Mouse (Mus musculus) lung, postnatal 36 days (tissue): ENCODE data around the gene AY074887.
"Not testable (repeated sequence)": the region's sequence is repeated elsewhere in the genome, so short reads cannot be mapped to it uniquely, and the experiment has no call there.

Experiments
- DNase-seq: peaks from one replicate; pipeline ENCODE4 v3.0.0; 2022; ENCODE audit warnings: mixed read lengths

AY074887 gene

DNA sequence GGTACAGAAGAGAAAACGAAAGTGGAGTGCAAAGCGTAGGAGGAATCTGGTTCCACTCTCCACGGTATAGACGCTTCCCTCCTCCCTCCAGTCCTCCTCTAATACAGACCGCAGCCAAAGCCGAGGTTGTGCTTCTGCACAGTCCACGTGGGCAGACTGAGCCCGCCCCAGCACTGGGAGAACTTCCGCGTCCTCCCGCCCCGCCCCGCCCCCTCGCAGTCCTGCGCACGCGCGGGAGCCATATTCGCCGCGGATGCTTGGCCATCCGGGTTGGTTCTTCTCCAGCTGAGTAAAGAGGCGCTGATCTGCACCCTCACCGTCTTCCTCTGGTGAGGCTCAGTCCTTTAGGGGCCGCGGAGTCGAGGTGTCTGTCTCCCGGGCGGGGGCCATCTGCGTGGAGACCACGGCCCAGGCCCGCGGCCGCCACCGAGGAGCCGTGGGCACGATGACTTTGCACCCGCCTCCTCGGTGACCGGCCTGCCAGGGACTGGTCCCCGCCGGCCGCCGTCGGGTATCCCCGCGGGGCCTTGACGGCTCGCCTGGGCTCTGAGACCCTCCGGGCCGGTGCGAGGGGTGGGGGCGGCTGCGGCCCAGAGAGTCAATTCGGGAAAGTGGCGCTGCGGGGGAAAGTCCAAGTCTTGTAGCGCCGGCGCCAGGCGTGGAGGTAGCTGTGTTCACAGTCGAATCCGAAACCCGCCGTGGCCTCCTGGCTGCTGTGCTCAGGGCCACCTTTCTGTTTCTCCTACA is at the start of gene AY074887, which contains the start of gene Psma4:
AY074887 (minus strand) TSS at position 424 of the 747 bp plus-strand sequence.
Psma4 (plus strand) TSS at position 216 of the 747 bp plus-strand sequence.
- peak; percentile 94 for DNase-seq

DNA sequence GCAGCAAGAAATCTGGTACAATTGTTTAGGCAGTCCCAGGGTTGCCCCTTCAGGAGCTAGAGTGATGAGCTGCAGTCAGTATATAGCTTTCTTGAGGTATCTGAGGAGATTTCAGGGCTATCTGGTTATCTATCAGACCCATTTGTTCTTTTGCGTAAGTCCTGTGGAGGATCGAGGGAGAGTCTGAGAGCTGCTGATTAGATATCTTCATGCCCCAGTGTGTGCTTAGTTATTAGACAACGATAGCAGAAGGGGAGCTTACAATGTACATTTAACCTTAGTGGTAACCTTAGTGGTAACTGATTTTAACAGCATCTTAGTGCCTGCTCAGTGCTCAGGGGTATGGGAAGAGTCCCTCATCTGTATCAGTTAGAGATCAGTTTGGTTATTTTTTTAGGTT is 44.8 kb upstream of the AY074887 start:
- DNase-seq, result no peak

DNA sequence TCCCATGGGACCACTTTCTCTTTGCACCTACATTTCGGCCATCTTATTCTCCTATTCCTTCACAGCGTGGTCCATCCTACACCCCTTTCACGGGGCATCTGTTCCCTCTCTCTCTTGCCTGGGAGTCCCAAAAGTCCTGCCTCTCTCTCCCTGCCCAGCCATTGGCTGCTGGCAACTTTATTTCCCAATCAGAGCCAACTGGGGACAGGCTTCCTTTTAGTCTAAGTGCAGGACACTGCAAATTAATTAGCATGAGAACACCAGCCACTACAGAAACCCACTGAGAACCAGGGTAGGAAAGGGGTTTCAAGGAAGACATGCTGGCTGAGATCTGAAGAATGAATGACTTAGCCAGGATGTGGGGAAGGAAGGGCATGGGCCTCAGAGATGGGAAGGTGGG is 43.6 kb upstream of the AY074887 start:
- no peak for DNase-seq

DNA sequence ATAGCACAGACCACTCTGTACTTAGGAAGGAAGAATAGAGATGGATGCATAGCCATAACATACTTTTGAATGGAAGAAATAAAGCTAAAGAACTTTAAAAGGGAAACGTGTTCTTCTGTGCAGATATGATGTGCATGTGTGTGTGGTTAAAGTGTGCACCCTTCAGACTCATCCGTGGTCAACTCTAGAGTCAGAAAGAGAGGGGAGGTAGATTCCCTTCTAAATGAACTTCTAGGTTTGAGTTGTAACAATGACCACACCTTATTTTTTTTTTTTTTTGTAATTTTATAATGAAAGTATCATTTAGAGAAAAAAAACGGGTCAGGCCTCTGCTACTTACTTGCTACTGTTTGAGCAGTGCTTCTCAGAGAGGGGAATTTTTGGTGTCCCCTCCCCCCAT is 39.6 kb upstream of the AY074887 start:
- DNase-seq, result no peak

DNA sequence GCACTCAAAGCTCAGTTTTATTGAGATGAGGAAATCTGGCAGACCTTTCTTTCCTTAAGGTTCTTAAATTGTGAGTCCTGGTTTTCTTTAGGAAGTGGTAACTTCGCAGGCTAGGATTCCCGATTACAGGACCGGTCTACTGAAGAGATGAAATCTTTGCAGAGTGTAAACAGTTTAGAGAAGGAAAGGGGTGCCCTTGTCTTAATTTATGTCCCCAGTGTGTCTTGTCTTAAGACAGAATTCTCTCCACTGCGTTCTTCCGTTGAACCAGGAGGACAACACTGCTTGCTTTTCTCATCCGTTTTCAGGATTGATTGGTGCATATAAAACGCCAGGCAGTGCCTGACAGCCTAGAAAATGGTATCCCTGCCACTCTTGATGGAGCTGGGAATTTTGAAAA is 31.6 kb upstream of the AY074887 start:
- DNase-seq, result no peak

DNA sequence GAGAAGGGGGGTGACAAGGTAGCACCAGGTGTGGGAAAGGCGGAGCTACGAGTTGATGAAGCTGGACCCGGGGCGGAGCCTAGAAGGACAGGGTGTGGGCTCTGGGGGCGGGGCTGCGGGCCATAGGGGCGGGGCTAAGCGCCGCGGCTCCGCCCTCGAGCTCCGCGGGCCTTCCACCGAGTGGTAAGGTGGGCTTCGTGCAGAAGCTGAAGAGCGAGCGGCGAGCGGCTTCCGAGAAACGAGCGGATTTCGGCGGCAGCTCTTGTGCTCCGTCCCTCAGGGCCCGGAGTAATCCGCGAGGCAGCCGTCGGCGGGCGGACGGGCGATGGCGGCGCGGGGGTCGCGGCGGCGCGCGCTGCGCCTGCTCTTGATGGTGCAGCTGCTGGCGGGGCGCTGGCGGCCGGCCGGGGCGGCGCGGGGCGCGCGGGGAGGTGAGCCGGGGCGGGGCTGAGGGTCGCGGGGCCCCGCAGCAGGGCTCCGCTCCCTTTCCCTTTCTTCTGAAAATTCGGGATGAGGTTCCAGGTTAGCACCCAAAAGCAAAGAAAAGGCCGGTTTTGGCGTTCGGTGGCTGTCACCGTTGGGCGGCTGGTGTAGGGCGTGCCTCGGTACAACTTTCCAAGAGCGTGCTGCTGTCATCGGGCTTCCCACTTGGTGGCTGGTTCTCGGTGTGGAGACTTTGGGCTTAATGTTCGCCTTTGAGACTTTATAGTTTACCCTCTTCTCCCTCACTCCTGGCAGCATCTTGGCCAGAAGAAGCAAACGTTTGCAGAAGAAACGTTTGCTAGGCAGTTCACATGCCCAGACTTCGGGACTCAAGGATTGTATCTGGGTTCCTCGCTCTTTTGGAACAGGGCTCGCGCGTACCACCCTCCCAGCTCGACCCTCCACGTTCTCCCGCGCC is 30.7 kb upstream of the AY074887 start:
- peak; percentile 52 for DNase-seq

DNA sequence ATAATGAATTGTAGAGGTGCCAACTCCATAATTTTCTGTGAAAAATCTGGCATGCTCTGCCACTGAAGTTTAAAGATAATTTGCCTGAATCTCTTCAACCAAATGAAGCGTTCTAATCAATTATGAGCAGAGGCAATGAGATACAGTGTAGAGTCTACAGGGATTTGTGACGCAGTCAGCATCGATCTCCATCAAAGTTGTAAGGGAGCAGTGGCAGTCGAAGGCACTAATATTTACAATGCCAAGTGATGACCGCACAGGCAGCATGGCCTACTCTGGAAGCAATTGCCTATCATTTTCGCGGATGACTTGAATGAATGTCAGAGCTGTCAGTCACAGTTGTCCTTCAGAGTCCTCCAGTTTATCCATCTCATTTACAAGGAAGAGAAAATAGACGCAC is 29.9 kb upstream of the AY074887 start, which contains the start of gene Chrna5:
Chrna5 (plus strand) TSS at position 207 of the 400 bp plus-strand sequence.
- DNase-seq, result no peak

DNA sequence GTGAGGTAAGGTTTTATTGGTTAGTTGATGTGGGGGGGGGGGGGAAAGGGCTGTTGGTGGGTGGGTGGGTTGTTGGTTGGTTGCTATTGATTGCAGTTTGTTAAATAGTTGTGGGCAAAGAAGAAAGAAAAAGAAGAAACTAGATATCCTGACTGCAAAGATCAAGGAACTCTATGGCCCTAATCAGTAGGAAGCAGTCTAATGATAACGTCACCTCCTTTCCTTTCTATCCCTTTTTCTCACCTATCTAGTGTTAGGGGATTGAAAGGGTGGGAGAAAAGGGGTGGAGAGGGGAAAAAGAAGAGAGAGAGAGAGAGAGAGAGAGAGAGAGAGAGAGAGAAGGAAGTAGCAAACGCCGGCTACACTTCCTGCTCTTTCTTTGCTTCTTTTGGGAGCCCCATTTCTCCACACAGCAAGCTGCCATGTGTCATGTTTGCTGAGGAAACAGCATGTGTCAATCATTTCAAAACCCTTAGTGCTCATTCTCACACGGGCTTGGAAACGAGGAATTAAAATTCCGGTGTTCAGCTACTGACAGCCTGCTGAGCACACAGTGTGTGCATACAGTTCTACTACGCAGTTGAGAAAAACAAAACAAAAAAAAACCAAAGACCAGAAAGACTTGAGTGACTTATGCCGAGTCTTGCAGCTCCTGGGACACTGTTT is 19.3 kb upstream of the AY074887 start:
- DNase-seq, result no peak

DNA sequence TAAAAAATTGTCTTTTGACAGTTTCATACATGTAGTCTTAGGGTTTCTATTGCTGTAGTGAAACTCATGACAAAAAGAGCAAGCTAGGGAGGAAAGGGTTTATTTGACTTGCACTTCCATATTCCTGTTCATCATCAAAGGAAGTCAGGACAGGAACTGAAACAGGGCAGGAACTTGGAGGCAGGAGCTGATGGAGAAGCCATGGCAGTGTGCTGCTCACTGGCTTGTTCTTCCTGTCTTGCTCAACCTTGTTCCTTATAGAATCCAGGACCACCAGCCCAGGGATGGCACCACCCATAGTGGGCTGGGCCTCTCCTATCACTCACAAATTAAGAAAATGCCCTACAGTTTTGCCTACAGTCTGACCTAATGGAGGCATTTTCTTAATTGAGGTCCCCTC is 12.9 kb upstream of the AY074887 start:
- no peak for DNase-seq

DNA sequence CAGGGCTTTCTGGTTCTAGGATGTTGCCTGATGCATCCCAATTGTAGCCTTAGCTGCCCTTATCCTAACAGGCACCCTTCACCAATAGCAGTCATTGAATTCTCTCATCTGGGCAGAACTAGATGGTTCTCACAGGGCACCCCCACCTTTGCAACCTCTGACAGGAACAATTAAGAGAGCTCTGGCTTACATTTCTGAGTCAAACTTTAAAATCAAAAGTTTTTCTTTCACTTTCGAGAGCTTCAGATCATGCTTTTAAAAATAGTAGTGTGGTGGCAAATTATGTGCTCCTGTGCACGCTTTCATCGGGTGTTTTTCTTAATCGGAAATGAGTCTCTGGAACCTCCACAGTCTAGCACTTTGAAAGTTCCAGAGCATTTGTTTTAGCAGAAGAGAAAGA is 10.3 kb upstream of the AY074887 start:
- no peak for DNase-seq

DNA sequence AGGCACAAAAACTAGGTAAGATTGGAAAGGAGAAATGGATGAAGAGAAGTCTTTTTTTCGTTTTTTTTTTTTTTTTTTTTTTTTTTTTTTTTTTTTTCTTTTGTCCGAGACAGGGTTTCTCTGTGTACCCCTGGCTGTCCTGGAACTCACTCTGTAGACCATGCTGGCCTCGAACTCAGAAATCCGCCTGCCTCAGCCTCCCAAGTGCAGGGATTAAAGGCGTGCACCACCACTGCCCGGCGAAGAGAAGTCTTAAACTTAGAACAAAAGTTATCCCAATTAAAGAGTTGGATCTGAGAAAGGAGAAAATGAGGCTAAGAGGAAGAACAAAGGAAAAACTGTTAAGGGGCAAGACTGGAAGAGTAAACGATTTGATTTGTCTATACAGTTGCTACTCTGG is 636 bp downstream of the AY074887 start:
- DNase-seq, result not testable (repeated sequence)

DNA sequence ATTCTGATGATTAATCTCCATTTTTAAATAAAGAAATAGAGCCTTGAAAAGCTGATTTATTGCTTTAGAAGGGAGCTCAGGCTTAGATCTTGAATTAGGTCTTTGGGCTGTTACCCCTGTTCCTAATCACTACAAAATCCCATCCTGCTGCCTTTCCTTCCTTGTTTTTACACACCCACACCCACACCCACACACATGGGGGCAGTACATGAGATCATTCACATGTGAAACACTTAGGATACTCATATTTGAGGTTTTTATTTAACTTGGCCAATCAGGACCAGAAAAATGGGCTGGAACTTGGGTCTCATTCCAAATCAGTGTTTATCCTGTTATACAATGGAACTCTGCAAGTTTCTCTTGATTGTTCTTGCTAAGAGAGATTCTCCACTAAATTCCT is 1.3 kb downstream of the AY074887 start:
- peak; percentile 15 for DNase-seq

DNA sequence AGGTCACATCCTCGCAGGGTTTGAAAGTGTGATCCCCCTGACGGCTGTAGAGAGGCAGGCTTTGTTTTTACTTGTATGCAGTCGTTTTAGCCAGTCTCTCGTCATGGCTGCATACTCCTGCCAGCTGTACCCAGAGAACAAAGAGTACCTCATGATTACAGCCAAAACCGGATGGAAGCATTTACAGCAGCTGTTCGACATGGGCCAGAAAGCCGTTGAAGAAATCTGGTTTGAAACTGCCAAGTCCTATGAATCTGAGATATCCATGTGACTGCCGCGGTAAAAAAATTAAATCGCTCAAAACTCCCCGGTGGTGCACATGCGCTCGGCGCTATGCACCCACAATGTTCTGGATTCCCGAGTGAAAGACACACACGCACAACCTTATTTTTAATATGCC is 4.5 kb downstream of the AY074887 start:
- DNase-seq, result no peak

DNA sequence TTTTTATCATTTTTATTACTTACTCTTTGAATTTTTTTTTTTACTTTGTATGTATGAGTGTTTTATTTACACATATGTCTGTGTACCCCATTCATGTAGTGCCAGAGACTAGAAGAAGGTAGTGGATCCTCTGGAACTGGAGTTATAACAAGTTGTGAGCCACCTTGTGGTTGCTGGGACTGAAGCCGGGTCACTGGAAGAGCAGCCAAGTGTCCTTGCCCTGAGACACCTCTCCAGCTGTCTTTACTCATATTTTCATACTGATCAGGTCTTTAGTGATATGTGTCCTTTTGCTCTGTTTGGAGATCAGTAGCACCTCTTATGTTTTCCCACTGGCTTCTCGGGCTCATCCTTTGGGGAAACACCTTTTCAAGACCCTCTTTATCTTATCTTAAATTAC is 6.3 kb downstream of the AY074887 start:
- no peak for DNase-seq

DNA sequence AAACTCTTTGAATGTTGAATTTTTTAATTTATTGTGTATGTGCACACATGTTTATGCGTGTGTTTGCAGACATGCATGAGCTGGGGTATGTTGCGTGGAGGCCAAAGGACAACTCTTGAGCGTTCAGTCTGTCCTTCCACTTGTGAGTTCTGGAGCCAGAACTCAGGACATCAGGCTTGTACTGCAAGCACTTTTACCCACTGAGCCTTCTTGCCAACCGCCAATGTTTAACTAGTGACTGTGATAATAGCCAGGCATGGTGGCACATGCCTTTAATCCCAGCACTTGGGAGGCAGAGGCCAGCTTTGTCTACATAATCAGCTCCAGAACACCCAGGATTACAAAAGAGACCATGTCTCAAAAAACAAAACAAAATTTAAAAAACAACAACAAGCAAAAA is 8.7 kb downstream of the AY074887 start:
- no peak for DNase-seq

DNA sequence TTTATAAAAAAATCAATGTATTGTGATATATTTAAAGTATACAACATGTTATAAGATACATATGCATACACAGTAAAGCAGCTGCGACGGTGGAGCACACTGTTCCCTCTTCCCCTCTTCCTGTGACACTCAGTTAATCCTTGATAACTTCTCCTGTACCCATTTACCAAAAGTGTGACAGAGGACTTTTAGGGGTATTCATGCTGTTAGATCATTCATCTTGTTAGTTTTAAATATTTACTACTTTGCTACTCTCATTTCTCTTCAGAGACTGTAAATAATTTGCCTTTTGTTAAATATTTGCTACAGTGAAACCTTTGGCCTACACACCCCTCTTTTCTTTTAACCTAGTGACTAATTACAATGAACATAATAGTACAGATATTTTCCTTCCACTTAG is 18.4 kb downstream of the AY074887 start:
- no peak for DNase-seq

DNA sequence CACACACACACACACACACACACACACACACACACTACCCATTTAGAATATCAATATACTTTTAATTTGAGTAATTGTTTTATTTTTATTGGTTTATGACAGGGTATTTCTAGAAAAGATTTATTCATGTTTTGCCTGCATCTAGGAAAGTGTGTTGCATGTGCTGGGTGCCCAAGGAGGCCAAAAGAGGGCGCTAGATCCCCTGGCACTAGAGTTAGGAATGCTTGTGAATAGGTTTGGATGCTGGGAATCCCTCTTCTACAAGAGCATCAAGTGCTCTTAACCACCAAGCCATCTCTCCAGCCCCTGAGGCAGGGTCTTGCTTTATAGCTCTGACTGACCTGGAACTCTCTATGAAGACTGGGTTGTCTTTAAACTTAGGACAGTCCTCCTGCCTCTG is 19.0 kb downstream of the AY074887 start:
- no peak for DNase-seq

DNA sequence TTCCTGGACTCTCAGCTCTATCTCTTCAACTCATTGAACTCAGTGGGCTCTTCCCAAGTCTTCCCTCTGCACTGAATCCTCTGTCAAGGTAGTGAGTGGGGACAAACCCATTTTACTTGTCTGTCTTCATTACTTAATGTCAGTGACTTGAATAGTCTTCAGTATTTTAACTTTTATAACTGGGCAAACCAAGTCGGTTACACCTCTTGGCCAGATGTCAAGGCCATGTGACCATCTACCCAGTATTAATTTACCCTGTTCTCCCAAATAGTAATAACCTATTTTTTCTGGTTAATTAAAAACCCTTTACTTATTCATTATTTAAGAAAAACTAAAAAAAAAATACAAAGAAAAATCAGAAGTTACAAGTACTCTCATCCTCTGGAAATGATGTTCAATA is 20.1 kb downstream of the AY074887 start:
- DNase-seq, result no peak

DNA sequence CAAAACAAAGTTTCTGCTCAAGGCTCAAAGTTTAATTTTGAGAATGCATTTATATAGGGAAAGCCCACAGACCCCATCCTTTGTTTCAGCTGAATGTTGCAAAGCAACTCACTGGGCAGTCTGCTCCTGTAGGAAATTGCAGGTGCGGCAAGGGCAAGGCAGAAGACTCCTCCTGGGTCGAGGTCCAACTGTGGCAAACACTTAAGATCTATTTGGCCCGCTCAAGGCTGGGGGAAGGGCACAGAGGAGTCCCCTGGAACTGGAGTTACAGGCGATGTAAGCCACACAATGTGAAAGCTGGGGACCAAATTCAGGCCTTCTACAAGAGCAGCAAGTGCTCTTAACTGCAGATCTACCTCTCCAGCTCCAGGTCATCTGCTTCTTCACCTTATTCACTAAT is 30.9 kb downstream of the AY074887 start:
- no peak for DNase-seq

DNA sequence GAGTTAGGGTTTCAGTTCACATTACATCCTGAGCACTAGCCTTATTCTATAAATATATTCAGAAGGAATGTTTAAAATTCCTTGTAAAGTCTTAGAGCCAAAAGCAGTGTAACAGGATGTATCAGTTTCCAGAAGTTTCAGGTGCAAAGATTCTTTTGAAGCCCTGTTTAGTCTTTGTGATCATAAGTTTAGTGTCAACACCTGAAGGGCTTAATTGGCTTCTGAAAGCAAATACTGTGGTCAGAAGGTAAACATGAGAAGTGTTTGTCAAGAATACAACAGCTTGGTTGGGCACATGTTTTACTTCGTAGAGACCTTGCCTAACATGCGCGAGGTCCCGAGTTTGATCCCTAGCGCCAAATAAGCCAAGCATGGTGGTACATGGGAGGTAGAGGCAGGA is 32.0 kb downstream of the AY074887 start:
- DNase-seq, result peak; percentile 58

DNA sequence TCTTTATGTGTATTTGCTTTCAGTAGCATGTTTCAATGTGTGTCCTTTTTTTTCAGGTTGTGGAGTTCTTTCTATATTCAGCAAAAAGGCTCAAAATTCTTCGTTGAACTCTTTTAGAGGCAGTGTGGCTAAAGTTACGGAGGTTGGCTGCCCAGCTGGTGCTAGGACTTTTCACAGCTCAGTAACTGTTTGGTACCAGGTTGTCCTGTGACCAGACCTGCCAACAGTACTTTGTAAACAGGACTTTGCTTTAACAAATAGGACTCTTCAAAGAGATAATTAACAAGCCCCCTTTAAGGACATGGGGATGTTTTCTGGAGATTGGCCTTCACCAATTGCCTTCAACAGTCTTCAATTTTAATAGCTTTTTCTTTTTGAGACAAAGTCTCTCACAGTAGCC is 32.6 kb downstream of the AY074887 start:
- DNase-seq, result no peak

DNA sequence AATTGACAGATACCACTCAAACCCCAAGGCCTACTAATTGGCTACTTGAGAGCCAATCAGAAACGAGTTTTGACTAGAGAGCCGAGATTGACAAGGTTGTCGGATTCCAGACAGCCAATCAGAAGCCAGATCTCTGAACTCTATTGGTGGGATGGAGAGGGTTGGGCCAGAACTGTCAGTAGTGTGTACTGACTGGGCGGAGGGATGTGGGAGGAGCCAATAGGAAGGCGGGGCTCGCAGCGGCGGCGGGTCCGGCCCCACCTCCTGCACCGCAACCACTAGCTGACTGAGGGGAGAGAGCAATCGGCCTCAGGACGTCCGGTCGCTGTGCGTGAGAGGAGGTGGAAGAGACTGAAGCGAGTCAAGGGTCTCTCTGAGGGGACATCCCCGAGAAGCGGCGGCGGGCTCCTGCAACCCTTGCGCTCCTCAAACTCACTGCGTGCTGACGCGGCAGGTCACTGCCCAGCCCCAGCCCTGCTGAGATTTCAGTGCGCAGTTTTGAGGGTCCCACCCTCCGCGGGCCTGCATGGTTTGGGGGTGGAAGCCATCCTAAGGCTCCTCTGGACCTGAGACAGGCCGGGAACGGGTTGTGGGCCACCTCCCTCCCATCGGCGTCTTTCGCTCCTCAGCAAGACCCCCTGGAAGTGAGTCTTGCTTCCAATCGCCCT is 33.7 kb downstream of the AY074887 start, which contains the start of gene Hykk:
Hykk (plus strand) TSS at position 274 of the 668 bp plus-strand sequence.
- peak; percentile 95 for DNase-seq

DNA sequence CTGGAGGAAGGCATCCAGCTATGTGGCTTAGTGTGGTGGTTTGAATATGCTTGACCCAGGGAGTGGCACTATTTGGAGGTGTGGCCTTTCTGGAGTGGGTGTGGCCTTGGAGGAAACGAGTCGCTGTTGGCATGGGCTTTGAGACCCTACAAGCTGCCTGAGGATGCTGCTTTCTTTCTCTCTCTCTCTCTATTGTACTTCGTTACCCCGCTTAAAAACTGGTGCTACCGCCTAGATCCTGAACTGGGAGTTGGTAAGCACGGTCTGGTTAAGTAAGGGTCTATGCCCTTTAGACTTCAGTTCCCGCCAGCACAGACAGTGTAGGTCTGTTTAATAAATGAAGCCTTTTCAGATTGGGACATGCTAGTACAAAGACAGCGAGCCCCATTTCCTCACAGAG is 34.4 kb downstream of the AY074887 start:
- no peak for DNase-seq
